Mouse (Mus musculus) embryonic fibroblast, embryonic 13.5 days (primary cell): ENCODE results near the gene Capzb.

ENCODE experiments used
- CTCF ChIP-seq: IDR thresholded peaks from 2 replicates; pipeline ENCODE4 v1.5.1; 2011; ENCODE audit warnings: mild to moderate bottlenecking, control low read depth, low read length, moderate library complexity, borderline replicate concordance; ENCODE audit not compliant: insufficient read depth
- POLR2A ChIP-seq: IDR thresholded peaks from 2 replicates; pipeline ENCODE4 v1.6.1; 2011; ENCODE audit warnings: low read depth, mild to moderate bottlenecking, control low read depth, low read length, moderate library complexity

GRCm38 (mm10) chr4:139287122-139287863 is 94.6 kb downstream of the Capzb start:
- TF ChIP-seq CTCF, result peak; percentile 96
- TF ChIP-seq POLR2A, result no peak
